Mouse (Mus musculus): Measurements from ENCODE around the gene Echdc3.

- TF ChIP-seq CTCF (IDR thresholded peaks at IDR 0.05; ENCODE audit: borderline replicate concordance, extremely low read depth, insufficient read depth, insufficient read length) (no peak), POLR2A (IDR thresholded peaks at IDR 0.05; ENCODE audit: borderline replicate concordance, extremely low read depth, insufficient read depth, insufficient read length, poor library complexity, severe bottlenecking) (no peak)
Observed at GRCm38 (mm10) chr2:6258026-6258425, 45.2 kb upstream of the Echdc3 start.

Data from brain, embryonic 14.5 days (tissue).